Mouse (Mus musculus) megakaryocyte, embryonic 14.5 days (primary cell): ENCODE measurements around the gene Spi1.
"Not testable (repeated sequence)": the region's sequence is repeated elsewhere in the genome, so short reads cannot be mapped to it uniquely, and the experiment has no call there.

Source experiments
- FLI1 ChIP-seq: IDR thresholded peaks from 2 replicates; pipeline ENCODE4 v1.6.1; 2012; ENCODE audit warnings: low read length, inconsistent platforms, mixed read lengths
- GATA1 ChIP-seq: IDR thresholded peaks from 3 replicates; pipeline ENCODE4 v1.6.1; 2012; ENCODE audit warnings: mixed read lengths, low read length, inconsistent platforms, borderline replicate concordance

GRCm38 (mm10) chr2:91045805-91046204, 36.4 kb upstream of the Spi1 start:
- TF ChIP-seq GATA1, FLI1: not testable (repeated sequence)
